8 mouse cellular contexts compared by ENCODE assay signal in genomic region chr5:122142230-122142992, GRCm38 (mm10). TPM values are rescaled to one million over a fixed set of nuclear protein-coding genes. Genes with fewer than 3 reads are reported as not detected.
DNase-seq lines count a peak whose midpoint lies in the region; ATAC-seq and TF ChIP-seq lines count a peak whose summit lies in the region.

No protein-coding gene starts in this region.

- no peak for TF ChIP-seq POLR2A in cerebellum, adult 2 months (IDR thresholded peaks at IDR 0.05; ENCODE audit: borderline replicate concordance, insufficient read depth, low read length)

- H3K9me3 ChIP-seq in midbrain, embryonic 11.5 days (ENCODE audit: control insufficient read depth, low read length), result no peaks in the 10 kb centered on the region
- H3K9me3 ChIP-seq in midbrain, embryonic 15.5 days, result no peaks in the 10 kb centered on the region

- peaks cover 14% of the 10 kb centered on the region; the same call in 1 of the 2 replicates for H3K4me1 ChIP-seq in cerebellum, adult 2 months (ENCODE audit: control insufficient read depth, insufficient read depth, low read length)
- H3K4me1 ChIP-seq in midbrain, embryonic 11.5 days (ENCODE audit: control insufficient read depth, insufficient read depth, low read length), result no peaks in the 10 kb centered on the region
- no peaks in the 10 kb centered on the region for H3K4me1 ChIP-seq in midbrain, embryonic 15.5 days

- H3K4me3 ChIP-seq in cerebellum, adult 2 months (replicated peaks; ENCODE audit: insufficient read depth, low read depth, low read length), result no peak overlapping the region
- no peak overlapping the region for H3K4me3 ChIP-seq in midbrain, embryonic 11.5 days (ENCODE audit: low read depth, low read length)
- no peak overlapping the region for H3K4me3 ChIP-seq in midbrain, embryonic 15.5 days

- DNase-seq in cerebellum, adult 2 months, result peak in 1 of 2 experiments; percentile 66
- no peak for DNase-seq in cerebellum, adult 11-12 months
- DNase-seq in midbrain, embryonic 11.5 days (ENCODE audit: low spot score, missing footprints), result peak; percentile 93
- DNase-seq in cerebellum, postnatal 14 days, result peak; percentile 46 to 79
- peak; percentile 38 for DNase-seq in lung, postnatal 25 days (ENCODE audit: low spot score)
- no peak for DNase-seq in frontal cortex, adult 2 months (ENCODE audit: extremely low spot score in 1 of 2, low spot score in 1 of 2)

- WGBS in cerebellum, adult 2 months, result 60% methylated on average over 8 of the region's 8 CpGs
- 52% methylated on average over 8 of the region's 8 CpGs for WGBS in midbrain, embryonic 11.5 days
- WGBS in midbrain, embryonic 15.5 days, result 56% methylated on average over 8 of the region's 8 CpGs

- no peak overlapping the region for H3K27ac ChIP-seq in cerebellum, adult 2 months (ENCODE audit: insufficient read depth, low read length)
- no peak overlapping the region for H3K27ac ChIP-seq in midbrain, embryonic 11.5 days (ENCODE audit: low read depth, low read length)
- no peak overlapping the region for H3K27ac ChIP-seq in midbrain, embryonic 15.5 days

- no peaks in the 10 kb centered on the region for H3K36me3 ChIP-seq in midbrain, embryonic 11.5 days (ENCODE audit: control insufficient read depth, insufficient read depth, low read length)
- no peaks in the 10 kb centered on the region for H3K36me3 ChIP-seq in midbrain, embryonic 15.5 days (replicated peaks)

- H3K27me3 ChIP-seq in cerebellum, adult 2 months (ENCODE audit: control insufficient read depth, insufficient read depth, low read length), result no peaks in the 10 kb centered on the region
- no peaks in the 10 kb centered on the region for H3K27me3 ChIP-seq in midbrain, embryonic 11.5 days (ENCODE audit: control insufficient read depth, insufficient read depth, low read length)
- no peaks in the 10 kb centered on the region for H3K27me3 ChIP-seq in midbrain, embryonic 15.5 days (replicated peaks)

- peak; percentile 71 for TF ChIP-seq CTCF in cerebellum, adult 2 months (IDR thresholded peaks at IDR 0.05; ENCODE audit: borderline replicate concordance, insufficient read depth, low read depth, low read length)

- ATAC-seq in midbrain, embryonic 11.5 days (ENCODE audit: low FRiP score), result no peak
- ATAC-seq in midbrain, embryonic 15.5 days (replicated peaks), result no peak
- no peak for ATAC-seq in erythroid progenitor cell, adult 5-6 weeks (replicated peaks; ENCODE audit: low FRiP score, poor library complexity, severe bottlenecking)

- H3K9ac ChIP-seq in midbrain, embryonic 11.5 days (ENCODE audit: low read length), result no peak overlapping the region
- H3K9ac ChIP-seq in midbrain, embryonic 15.5 days, result no peak overlapping the region

- H3K4me2 ChIP-seq in midbrain, embryonic 11.5 days, result no peak overlapping the region
- no peak overlapping the region for H3K4me2 ChIP-seq in midbrain, embryonic 15.5 days

RNA-seq across cellular contexts. Expression of gene Ccdc63, which starts 1.8 kb away (rescaled TPM):
- polyA plus RNA-seq in cerebellum, adult 2 months (2012; rRNA removed), result 9.3 and 11.9 TPM in 2 replicates
- 0.03 TPM in 1 of 2 replicates, not detected in the other for polyA plus RNA-seq in midbrain, embryonic 11.5 days (2014; fragmentation: Nextera tagmentation; extraction: Ambion mirVana)
- 0.29 TPM in 1 of 2 replicates, not detected in the other for polyA plus RNA-seq in midbrain, embryonic 15.5 days (2015; fragmentation: Nextera tagmentation; extraction: Ambion mirVana)
- total RNA-seq in erythroid progenitor cell, adult 5-6 weeks (2015; ENCODE audit: low replicate concordance), result not detected in 2 replicates
- total RNA-seq in erythroid progenitor cell, adult 5-6 weeks (2017; ENCODE audit: low replicate concordance), result not detected in 2 replicates
- 0.42 and 1.2 TPM in 2 replicates for polyA plus RNA-seq in frontal cortex, adult 2 months (2012; rRNA removed)

RNA-seq across cellular contexts. Expression of gene Ppp1cc, which starts 15.7 kb away (rescaled TPM):
- polyA plus RNA-seq in cerebellum, adult 2 months (2012; rRNA removed), result 410 and 458 TPM in 2 replicates
- 311 and 338 TPM in 2 replicates for polyA plus RNA-seq in midbrain, embryonic 11.5 days (2014; fragmentation: Nextera tagmentation; extraction: Ambion mirVana)
- polyA plus RNA-seq in midbrain, embryonic 15.5 days (2015; fragmentation: Nextera tagmentation; extraction: Ambion mirVana), result 216 and 237 TPM in 2 replicates
- 310 and 340 TPM in 2 replicates for total RNA-seq in erythroid progenitor cell, adult 5-6 weeks (2015; ENCODE audit: low replicate concordance)
- 91.1 and 263 TPM in 2 replicates for total RNA-seq in erythroid progenitor cell, adult 5-6 weeks (2017; ENCODE audit: low replicate concordance)
- polyA plus RNA-seq in frontal cortex, adult 2 months (2012; rRNA removed), result 365 and 386 TPM in 2 replicates

RNA-seq across cellular contexts. Expression of gene Myl2, which starts 41.7 kb away (rescaled TPM):
- polyA plus RNA-seq in cerebellum, adult 2 months (2012; rRNA removed), result 0.92 and 1.6 TPM in 2 replicates
- polyA plus RNA-seq in midbrain, embryonic 11.5 days (2014; fragmentation: Nextera tagmentation; extraction: Ambion mirVana), result 0.29 TPM in 1 of 2 replicates, not detected in the other
- polyA plus RNA-seq in midbrain, embryonic 15.5 days (2015; fragmentation: Nextera tagmentation; extraction: Ambion mirVana), result 0.71 and 6.6 TPM in 2 replicates
- not detected in 2 replicates for total RNA-seq in erythroid progenitor cell, adult 5-6 weeks (2015; ENCODE audit: low replicate concordance)
- total RNA-seq in erythroid progenitor cell, adult 5-6 weeks (2017; ENCODE audit: low replicate concordance), result 8.2 TPM in 1 of 2 replicates, not detected in the other
- 1.8 TPM in 2 replicates for polyA plus RNA-seq in frontal cortex, adult 2 months (2012; rRNA removed)

Comparison
In these comparisons a context has a peak if more than half of its experiments do, and no peak if none do; other contexts are left out.
1. DNase-seq: peak in midbrain, embryonic 11.5 days (single experiment), cerebellum, postnatal 14 days (2 of 2) and lung, postnatal 25 days (single experiment); none in cerebellum, adult 11-12 months (single experiment) and frontal cortex, adult 2 months (0 of 2).